Mouse (Mus musculus) lung, adult 18-20 months (tissue): ENCODE data around the gene Atf7ip.
A peak's percentile ranks its signal among the peaks of the same experiment; 100 is the strongest.

ENCODE experiments used
- DNase-seq, 2 experiments: peaks; one replicate each; pipeline ENCODE4 v3.0.0; 2022; ENCODE audit warnings: mixed read lengths in 2 of 2

Gene Atf7ip

GRCm38 (mm10) chr6:136554774-136555522, 49.0 kb downstream of the Atf7ip start:
- peak; percentile 63 to 75 for DNase-seq

GRCm38 (mm10) chr6:136555523-136555915, 49.6 kb downstream of the Atf7ip start:
- DNase-seq: peak; percentile 70 to 72

- no peak for DNase-seq
These were observed 52.5 kb downstream of the Atf7ip start for GRCm38 (mm10) chr6:136558288-136559005.

- no peak for DNase-seq
These were observed 60.0 kb downstream of the Atf7ip start for GRCm38 (mm10) chr6:136566002-136566401.

- no peak for DNase-seq
These were observed 84.8 kb downstream of the Atf7ip start for GRCm38 (mm10) chr6:136590739-136591138.

GRCm38 (mm10) chr6:136594541-136594940, 88.6 kb downstream of the Atf7ip start:
- DNase-seq: no peak

- DNase-seq: no peak
These were observed 96.6 kb downstream of the Atf7ip start for GRCm38 (mm10) chr6:136602601-136603000.

- no peak for DNase-seq
These were observed 105.6 kb downstream of the Atf7ip start for GRCm38 (mm10) chr6:136611351-136612215.

GRCm38 (mm10) chr6:136612312-136612711, 106.3 kb downstream of the Atf7ip start:
- no peak for DNase-seq

- DNase-seq: no peak
These were observed 108.2 kb downstream of the Atf7ip start for GRCm38 (mm10) chr6:136614156-136614555.

- DNase-seq: peak; percentile 75 to 83
These were observed 114.6 kb downstream of the Atf7ip start for GRCm38 (mm10) chr6:136620361-136621139.

GRCm38 (mm10) chr6:136625421-136625820, 119.5 kb downstream of the Atf7ip start:
- no peak for DNase-seq

GRCm38 (mm10) chr6:136629639-136630038, 123.7 kb downstream of the Atf7ip start:
- no peak for DNase-seq

GRCm38 (mm10) chr6:136631519-136631918, 125.6 kb downstream of the Atf7ip start:
- DNase-seq: no peak

- DNase-seq: no peak
These were observed 126.1 kb downstream of the Atf7ip start for GRCm38 (mm10) chr6:136631945-136632534.

GRCm38 (mm10) chr6:136633154-136633553, 127.2 kb downstream of the Atf7ip start:
- no peak for DNase-seq

- DNase-seq: peak in 1 of 2 experiments; percentile 31
These were observed 127.8 kb downstream of the Atf7ip start for GRCm38 (mm10) chr6:136633719-136634118.

- DNase-seq: no peak
These were observed 129.0 kb downstream of the Atf7ip start for GRCm38 (mm10) chr6:136634982-136635381.

- no peak for DNase-seq
These were observed 138.2 kb downstream of the Atf7ip start for GRCm38 (mm10) chr6:136644171-136644570.

- peak; percentile 62 to 80 for DNase-seq
These were observed 139.8 kb downstream of the Atf7ip start for GRCm38 (mm10) chr6:136645754-136646153.

GRCm38 (mm10) chr6:136646207-136646606, 140.2 kb downstream of the Atf7ip start:
- DNase-seq: no peak

- peak in 1 of 2 experiments; percentile 36 for DNase-seq
These were observed 141.5 kb downstream of the Atf7ip start for GRCm38 (mm10) chr6:136647455-136647861.
